Mouse (Mus musculus) cerebellum, postnatal 4 days (tissue): Measurements from ENCODE around the gene Olfr479.
"Not testable (repeated sequence)": the region's sequence is repeated elsewhere in the genome, so short reads cannot be mapped to it uniquely, and the experiment has no call there.

Experiments
- DNase-seq, 2 experiments: peaks; one replicate each; pipeline ENCODE4 v3.0.0; 2022; ENCODE audit warnings: low spot score in 2 of 2, mixed read lengths in 1 of 2

Gene Olfr479

GRCm38 (mm10) chr7:108050393-108050792 lies at the start of gene Olfr479:
Olfr479 (plus strand) TSS chr7:108050693.
- DNase-seq: no peak

- not testable (repeated sequence) for DNase-seq
Measured at GRCm38 (mm10) chr7:108014256-108014655, 36.2 kb upstream of the Olfr479 start.

- no peak for DNase-seq
Measured at GRCm38 (mm10) chr7:108033889-108034288, 16.6 kb upstream of the Olfr479 start, which contains the start of gene Olfr478. Olfr478 (minus strand) TSS chr7:108033989.

GRCm38 (mm10) chr7:108067246-108067645 lies 16.8 kb downstream of the Olfr479 start, which contains the start of gene Olfr480:
Olfr480 (minus strand) TSS chr7:108067346.
- no peak for DNase-seq

GRCm38 (mm10) chr7:108079555-108079954 lies 29.1 kb downstream of the Olfr479 start, which contains the start of gene Olfr481:
Olfr481 (plus strand) TSS chr7:108079855.
- DNase-seq: no peak

- no peak for DNase-seq
Measured at GRCm38 (mm10) chr7:108097486-108097885, 47.0 kb downstream of the Olfr479 start, which contains the start of gene Olfr482. Olfr482 (minus strand) TSS chr7:108097586.

- DNase-seq: no peak
Measured at GRCm38 (mm10) chr7:108100549-108100948, 50.1 kb downstream of the Olfr479 start, which contains the start of gene Olfr483. Olfr483 (plus strand) TSS chr7:108100849.
